Mouse (Mus musculus) C2C12 (cell line): Measurements from ENCODE around the gene Cdk10.

Experiments
- CEBPB ChIP-seq: IDR thresholded peaks from one replicate; pipeline ENCODE4 v1.6.1; 2011; ENCODE audit warnings: low read depth, mild to moderate bottlenecking, control low read depth, moderate library complexity
- CTCF ChIP-seq: IDR thresholded peaks from one replicate; pipeline ENCODE4 v1.5.1; 2011; ENCODE audit not compliant: control insufficient read depth, insufficient read depth, insufficient read length
- FOSL1 ChIP-seq: IDR thresholded peaks from one replicate; pipeline ENCODE4 v1.8.0; 2011; ENCODE audit warnings: mild to moderate bottlenecking, low read length; ENCODE audit not compliant: poor library complexity, insufficient read depth, severe bottlenecking
- MAX ChIP-seq: IDR thresholded peaks from one replicate; pipeline ENCODE4 v1.6.1; 2011; ENCODE audit warnings: mild to moderate bottlenecking, control low read depth
- MYOD1 ChIP-seq: IDR thresholded peaks from one replicate; pipeline ENCODE4 v1.6.1; 2011; ENCODE audit warnings: low read depth; ENCODE audit not compliant: control insufficient read depth, insufficient read length
- MYOG ChIP-seq: IDR thresholded peaks from one replicate; pipeline ENCODE4 v1.6.1; 2011; ENCODE audit not compliant: control insufficient read depth, insufficient read length; ENCODE audit errors: extremely low read depth
- USF1 ChIP-seq: IDR thresholded peaks from one replicate; pipeline ENCODE4 v1.6.1; 2011; ENCODE audit warnings: low read depth, mild to moderate bottlenecking, control low read depth, moderate library complexity

DNA sequence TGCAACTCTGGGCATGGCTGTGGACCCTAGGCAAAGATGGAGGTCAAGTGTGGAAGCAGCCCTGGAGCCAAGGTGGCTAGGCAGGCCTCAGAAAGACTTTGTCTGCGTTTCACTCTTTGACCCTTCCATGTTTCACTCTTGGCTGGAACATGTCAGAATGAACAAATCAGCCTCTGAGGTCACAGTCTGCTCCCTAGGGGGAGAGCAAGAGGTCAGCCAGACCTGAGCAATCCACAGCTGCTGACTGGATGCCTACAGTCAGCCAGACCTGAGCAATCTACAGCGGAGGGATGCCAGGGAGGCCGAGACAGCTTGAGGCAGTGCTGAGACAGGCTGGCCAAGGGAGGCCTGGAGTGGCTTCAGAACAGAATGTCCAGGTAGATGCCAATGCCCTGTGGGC, 43.3 kb upstream of the Cdk10 start:
- TF ChIP-seq CTCF (no peak), USF1 (no peak), MAX (no peak), MYOG (no peak), FOSL1 (no peak), MYOD1 (no peak), CEBPB (no peak)
